Mouse (Mus musculus) ES-E14 (cell line): ENCODE measurements around the gene Fahd1. TPM values are rescaled to one million over a fixed set of nuclear protein-coding genes. Genes with fewer than 3 reads are reported as not detected.

Source experiments
- DNase-seq: peaks from one replicate; pipeline ENCODE4 v3.0.0-alpha.2; 2013; ENCODE audit warnings: low read depth, low spot score
- H3K27ac ChIP-seq: 2 replicates; pipeline ENCODE4 v1.5.1; 2012; ENCODE audit warnings: low read depth, mild to moderate bottlenecking, low read length, moderate library complexity, mixed read lengths; ENCODE audit not compliant: poor library complexity, insufficient read depth, severe bottlenecking
- H3K36me3 ChIP-seq: 2 replicates; pipeline ENCODE4 v1.6.1; 2012; ENCODE audit warnings: mild to moderate bottlenecking, low read length, moderate library complexity, mixed read lengths; ENCODE audit not compliant: control insufficient read depth, poor library complexity, insufficient read depth, severe bottlenecking
- H3K4me1 ChIP-seq, 2 experiments: fragments of 150-350 bp in 1 of 2; sonication (generic) in 1 of 2; 2 replicates each; pipeline ENCODE4 v1.6.1; 2012; ENCODE audit warnings: low read length in 2 of 2, mild to moderate bottlenecking in 1 of 2, mixed read lengths in 1 of 2; ENCODE audit not compliant: control insufficient read depth in 2 of 2, insufficient read depth in 2 of 2, poor library complexity in 1 of 2
- H3K4me3 ChIP-seq, 2 experiments: fragments of 150-350 bp in 1 of 2; sonication (generic) in 1 of 2; 2 replicates each; pipeline ENCODE4 v1.5.1; 2012; ENCODE audit warnings: low read length in 2 of 2, low read depth in 1 of 2, mild to moderate bottlenecking in 1 of 2, mixed read lengths in 1 of 2; ENCODE audit not compliant: insufficient read depth in 1 of 2, poor library complexity in 1 of 2, severe bottlenecking in 1 of 2
- H3K9ac ChIP-seq: 2 replicates; pipeline ENCODE4 v1.6.1; 2012; ENCODE audit warnings: low read depth, mild to moderate bottlenecking, low read length, mixed read lengths; ENCODE audit not compliant: poor library complexity, insufficient read depth, severe bottlenecking
- H3K9me3 ChIP-seq: fragments of 150-350 bp; sonication (generic); 2 replicates; pipeline ENCODE4 v1.6.1; 2012; ENCODE audit warnings: low read depth, mild to moderate bottlenecking, low read length; ENCODE audit not compliant: control insufficient read depth, insufficient read depth
- CHD2 ChIP-seq: IDR thresholded peaks from 2 replicates; pipeline ENCODE4 v1.6.1; 2014; ENCODE audit warnings: mild to moderate bottlenecking, low read depth, low read length, inconsistent platforms
- HCFC1 ChIP-seq: IDR thresholded peaks from 2 replicates; pipeline ENCODE4 v1.6.1; 2012; ENCODE audit warnings: low read length, inconsistent platforms, borderline replicate concordance; ENCODE audit not compliant: insufficient read depth
- MAFK ChIP-seq: IDR thresholded peaks from 2 replicates; pipeline ENCODE4 v1.6.1; 2014; ENCODE audit warnings: mild to moderate bottlenecking, low read depth, low read length, inconsistent platforms; ENCODE audit not compliant: insufficient read depth
- ZC3H11A ChIP-seq: IDR thresholded peaks from 2 replicates; pipeline ENCODE4 v1.6.1; 2012; ENCODE audit warnings: low read depth, mild to moderate bottlenecking, inconsistent platforms, low read length, borderline replicate concordance
- ZNF384 ChIP-seq: IDR thresholded peaks from 2 replicates; pipeline ENCODE4 v1.6.1; 2012; ENCODE audit warnings: low read depth, low read length, inconsistent platforms
- in situ Hi-C, 2 experiments: fragments of 600-800 bp; cut with MboI; formaldehyde crosslinking; loops; one replicate each; pipeline ENCODE4 v1.15.1; 2025; ENCODE audit warnings: low sequenced_read_pairs in 2 of 2, inconsistent platforms in 1 of 2; ENCODE audit not compliant: unreplicated experiment in 2 of 2
- total RNA-seq: library from RNA; depleted of rRNA; stranded (reverse); fragments of 300-350 nt; gene quantifications from 2 replicates; pipeline ENCODE4 v1.2.3, GENCODE M21; 2012

Gene Fahd1
- total RNA-seq, 1 experiment: 9.7 TPM

DNA sequence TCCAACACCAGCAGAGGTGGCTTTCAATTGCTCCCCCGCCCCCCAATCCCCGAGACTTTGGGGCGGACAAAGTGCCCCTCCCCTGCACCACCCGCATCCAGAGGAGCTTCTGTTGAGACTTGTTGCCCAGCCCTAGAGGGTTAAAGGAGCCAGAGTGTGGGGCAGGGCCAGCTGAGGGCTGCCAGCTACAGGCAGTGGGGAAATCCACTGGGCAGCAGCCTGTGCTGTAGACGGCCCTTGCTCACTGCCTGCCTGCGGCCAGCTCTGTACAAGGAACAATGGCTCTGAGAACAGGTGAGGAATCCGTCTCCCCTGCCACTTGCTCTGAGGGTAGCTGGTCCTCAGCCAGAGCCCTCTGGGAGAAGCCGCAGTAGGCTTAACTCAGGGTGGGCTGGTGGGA lies 28.4 kb upstream of the Fahd1 start:
- in situ Hi-C loops: no loop called here
- TF ChIP-seq ZC3H11A: no peak
- no peak for TF ChIP-seq MAFK
- TF ChIP-seq CHD2: no peak
- no peak for TF ChIP-seq HCFC1
- no peak for TF ChIP-seq ZNF384
- no peak for DNase-seq
- H3K9me3 ChIP-seq: no peaks in the 10 kb centered on the region
- H3K36me3 ChIP-seq: peaks cover 9% of the 10 kb centered on the region; the same call in 1 of the 2 replicates
- peak overlapping the region; percentile 16 to 26 for H3K4me3 ChIP-seq
- no peak overlapping the region for H3K27ac ChIP-seq
- peaks cover 3 to 23% of the 10 kb centered on the region in 2 experiments; a peak in 2 of 4 replicates for H3K4me1 ChIP-seq
- H3K9ac ChIP-seq: peak overlapping the region; percentile 21; the same call in 1 of the 2 replicates

DNA sequence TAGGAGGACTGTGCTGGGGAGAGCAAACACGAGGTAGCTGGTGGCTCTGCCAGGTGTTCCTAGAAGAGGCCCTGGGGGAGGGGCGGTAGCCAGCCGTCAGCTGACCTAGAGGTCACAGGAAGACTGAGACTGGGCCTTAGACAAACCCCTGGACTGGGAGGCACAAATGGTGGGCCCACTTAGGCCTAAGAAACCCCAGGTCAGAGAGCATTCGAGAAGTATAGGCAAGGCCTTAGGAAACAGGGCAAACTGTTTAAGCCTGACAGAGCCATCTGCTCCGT lies 27.9 kb upstream of the Fahd1 start:
- H3K36me3 ChIP-seq: peaks cover 6% of the 10 kb centered on the region; the same call in 1 of the 2 replicates
- TF ChIP-seq ZNF384 (no peak), HCFC1 (no peak), MAFK (no peak), ZC3H11A (no peak), CHD2 (no peak)
- H3K9ac ChIP-seq: peak overlapping the region; percentile 67
- in situ Hi-C loops: no loop called here
- no peak for DNase-seq
- H3K9me3 ChIP-seq: no peaks in the 10 kb centered on the region
- peak overlapping the region; percentile 16 to 33 for H3K4me3 ChIP-seq
- peaks cover 5 to 23% of the 10 kb centered on the region in 2 experiments; a peak in 2 of 4 replicates for H3K4me1 ChIP-seq
- no peak overlapping the region; the same call in 1 of the 2 replicates for H3K27ac ChIP-seq

DNA sequence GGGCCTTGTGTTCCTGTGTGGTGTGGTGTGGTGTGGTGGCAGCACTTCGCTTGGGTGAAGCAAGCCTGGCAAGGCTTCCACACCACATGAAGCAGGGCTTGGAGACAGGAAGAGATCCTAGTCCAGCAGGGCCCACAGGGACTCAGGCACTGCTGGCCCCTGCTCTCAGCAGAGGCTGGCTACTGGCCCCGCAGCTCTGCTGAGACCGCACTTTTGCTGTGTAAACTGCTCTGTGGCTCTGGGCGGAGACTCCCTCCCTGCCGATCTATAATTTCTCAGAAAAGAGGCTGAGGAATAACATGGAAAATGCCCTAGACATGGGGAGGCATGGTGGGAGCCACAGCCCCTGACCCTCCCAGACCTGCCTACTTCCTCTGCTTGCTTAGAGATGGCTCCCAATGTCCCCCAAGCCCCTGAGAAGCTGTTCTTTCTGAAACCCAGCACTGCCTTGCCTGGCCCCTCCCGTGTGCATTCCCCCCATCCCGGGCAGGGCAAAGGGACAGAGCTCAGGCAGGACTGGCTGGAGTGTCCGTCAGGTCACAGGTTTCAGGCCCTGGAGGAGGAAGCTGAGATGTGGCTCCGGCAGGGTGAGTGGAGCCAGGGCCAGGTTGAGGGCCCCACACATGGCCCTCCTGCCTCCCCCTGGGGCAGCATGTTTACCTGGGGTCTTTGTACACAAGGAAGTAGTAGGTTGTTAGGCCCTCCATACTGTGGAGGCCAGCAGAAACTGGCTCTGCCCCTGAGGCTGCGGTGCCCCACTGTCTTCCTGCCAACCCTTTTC lies 27.4 kb upstream of the Fahd1 start:
- H3K9me3 ChIP-seq: no peaks in the 10 kb centered on the region
- DNase-seq: no peak
- no peak for TF ChIP-seq ZNF384
- TF ChIP-seq ZC3H11A: no peak
- TF ChIP-seq MAFK: no peak
- TF ChIP-seq HCFC1: no peak
- TF ChIP-seq CHD2: no peak
- peak overlapping the region; percentile 67 for H3K9ac ChIP-seq
- H3K27ac ChIP-seq: peak overlapping the region; percentile 49; the same call in 1 of the 2 replicates
- in situ Hi-C loops: no loop called here
- H3K4me3 ChIP-seq: peak overlapping the region; percentile 16 to 33
- H3K36me3 ChIP-seq: peaks cover under 1% of the 10 kb centered on the region; the same call in 1 of the 2 replicates
- peaks cover 5 to 26% of the 10 kb centered on the region in 2 experiments; a peak in 2 of 4 replicates for H3K4me1 ChIP-seq

DNA sequence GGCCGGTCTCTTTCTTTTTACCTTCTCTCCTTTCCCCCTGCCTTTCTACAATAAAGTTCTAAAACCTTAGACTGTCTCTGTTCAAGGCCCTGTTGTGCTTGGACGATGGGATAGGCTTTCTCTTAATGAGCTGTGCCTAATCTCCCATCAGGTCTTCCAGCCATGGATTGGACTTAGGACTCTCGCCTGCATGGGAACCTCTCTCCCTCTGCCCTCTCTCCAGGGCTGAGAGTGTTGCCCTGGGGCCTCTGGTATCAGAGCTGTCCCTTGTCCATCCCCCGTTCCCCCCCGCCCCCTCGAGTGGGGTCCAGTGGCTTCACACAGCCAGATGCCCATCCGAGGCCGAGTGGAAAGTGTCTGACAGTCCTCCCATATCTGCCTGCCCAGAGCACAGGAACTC lies 24.8 kb upstream of the Fahd1 start:
- Histone ChIP-seq H3K4me3 (no peak overlapping the region), H3K9ac (no peak overlapping the region), H3K36me3 (no peaks in the 10 kb centered on the region), H3K27ac (peak overlapping the region; percentile 33; the same call in 1 of the 2 replicates), H3K4me1 (peaks cover 8 to 21% of the 10 kb centered on the region in 2 experiments; a peak in 3 of 4 replicates), H3K9me3 (no peaks in the 10 kb centered on the region)
- in situ Hi-C loops: no loop called here
- no peak for DNase-seq
- TF ChIP-seq MAFK (no peak), ZC3H11A (no peak), HCFC1 (no peak), CHD2 (no peak), ZNF384 (no peak)
